Mouse (Mus musculus) left cerebral cortex, postnatal 36 days (tissue): ENCODE measurements around the gene Bcl9l. TPM values are rescaled to one million over a fixed set of nuclear protein-coding genes. Genes with fewer than 3 reads are reported as not detected.

Experiments
- DNase-seq, 2 experiments: peaks; one replicate each; pipeline ENCODE4 v3.0.0; 2021 to 2022; ENCODE audit warnings: low spot score in 2 of 2, mixed read lengths in 1 of 2
- intact Hi-C: fragments of 180-260 bp; cut with DNase I; formaldehyde crosslinking; loops from one replicate; pipeline ENCODE4 v1.15.1; 2025
- total RNA-seq, 2 experiments: library from RNA; stranded (reverse); gene quantifications; 2 replicates each; pipeline ENCODE4 v1.2.3; 2021

The Bcl9l gene
- total RNA-seq, 2 experiments from 2014 or later = 58.1 to 70.0 TPM

- intact Hi-C loops = loop anchor here (5.0 kb wide), 2 partner anchors 36 to 56 kb away; partner anchors contain the start of gene Cxcr5
- DNase-seq = no peak
Observed at GRCm38 (mm10) chr9:44526337-44527112, 43.9 kb downstream of the Bcl9l start.

- intact Hi-C loops = loop anchor here (5.0 kb wide), 2 partner anchors 34 to 54 kb away; partner anchors contain the start of gene Cxcr5
- no peak for DNase-seq
Observed at GRCm38 (mm10) chr9:44528340-44528739, 45.7 kb downstream of the Bcl9l start.

GRCm38 (mm10) chr9:44532991-44533580 lies 50.5 kb downstream of the Bcl9l start:
- intact Hi-C loops = no loop called here
- DNase-seq = no peak

GRCm38 (mm10) chr9:44537625-44538301 lies 55.1 kb downstream of the Bcl9l start:
- intact Hi-C loops = no loop called here
- DNase-seq = no peak

- DNase-seq = no peak
- intact Hi-C loops = no loop called here
Observed at GRCm38 (mm10) chr9:44539816-44540421, 57.3 kb downstream of the Bcl9l start.

- DNase-seq = no peak
- intact Hi-C loops = no loop called here
Observed at GRCm38 (mm10) chr9:44540676-44541075, 58.1 kb downstream of the Bcl9l start.

- intact Hi-C loops = no loop called here
- DNase-seq = no peak
Observed at GRCm38 (mm10) chr9:44542364-44542763, 59.7 kb downstream of the Bcl9l start.

- intact Hi-C loops = no loop called here
- no peak for DNase-seq
Observed at GRCm38 (mm10) chr9:44544986-44545385, 62.4 kb downstream of the Bcl9l start.

- no peak for DNase-seq
- intact Hi-C loops = no loop called here
Observed at GRCm38 (mm10) chr9:44548412-44549152, 66.0 kb downstream of the Bcl9l start.

- intact Hi-C loops = no loop called here
- DNase-seq = no peak
Observed at GRCm38 (mm10) chr9:44551138-44551537, 68.5 kb downstream of the Bcl9l start.

- intact Hi-C loops = no loop called here
- DNase-seq = no peak
Observed at GRCm38 (mm10) chr9:44552161-44552560, 69.5 kb downstream of the Bcl9l start.

Other genes with a start within 250 kb of the Bcl9l start
- gene Cbl, start 248.8 kb upstream of the Bcl9l start, total RNA-seq = 10 to 100 TPM; 45.2 to 65.1 TPM
- gene Ccdc153, start 242.1 kb upstream of the Bcl9l start, total RNA-seq = 1 to 10 TPM; 1.3 to 2.7 TPM
- under 1 TPM; 0.57 to 0.82 TPM for gene Pdzd3, start 231.4 kb upstream of the Bcl9l start, total RNA-seq
- gene Nlrx1, start 214.2 kb upstream of the Bcl9l start, total RNA-seq = 10 to 100 TPM; 12.1 to 14.1 TPM
- 10 to 100 TPM; 56.6 to 65.0 TPM for gene Abcg4, start 194.2 kb upstream of the Bcl9l start, total RNA-seq
- 10 to 100 TPM; 24.4 to 31.8 TPM for gene Hinfp, start 177.2 kb upstream of the Bcl9l start, total RNA-seq
- gene C2cd2l, start 162.5 kb upstream of the Bcl9l start, total RNA-seq = 100 to 1,000 TPM; 213 to 219 TPM
- gene Dpagt1, start 156.8 kb upstream of the Bcl9l start, total RNA-seq = 10 to 100 TPM; 12.3 to 15.8 TPM
- gene H2afx, start 148.1 kb upstream of the Bcl9l start, total RNA-seq = 10 to 100 TPM; 53.2 to 62.5 TPM
- 10 to 100 TPM; 17.9 to 18.0 TPM for gene Hmbs, start 138.6 kb upstream of the Bcl9l start, total RNA-seq
- gene Vps11, start 121.2 kb upstream of the Bcl9l start, total RNA-seq = 10 to 100 TPM; 52.5 to 55.5 TPM
- 100 to 1,000 TPM; 113 to 146 TPM for gene Hyou1, start 103.3 kb upstream of the Bcl9l start, total RNA-seq
- 10 to 100 TPM; 27.6 to 33.4 TPM for gene Slc37a4, start 86.0 kb upstream of the Bcl9l start, total RNA-seq
- 100 to 1,000 TPM; 631 to 695 TPM for gene Rps25, start 75.7 kb upstream of the Bcl9l start, total RNA-seq
- 10 to 100 TPM; 67.0 to 69.5 TPM for gene Trappc4, start 75.2 kb upstream of the Bcl9l start, total RNA-seq
- 10 to 100 TPM; 17.6 to 20.7 TPM for gene Ccdc84, start 64.3 kb upstream of the Bcl9l start, total RNA-seq
- not detected for gene Foxr1, start 41.7 kb upstream of the Bcl9l start, total RNA-seq
- not detected for gene Upk2, start 27.8 kb upstream of the Bcl9l start, total RNA-seq
- not detected for gene Cxcr5, start 79.1 kb downstream of the Bcl9l start, total RNA-seq
- 100 to 1,000 TPM; 128 to 140 TPM for gene Ddx6, start 122.1 kb downstream of the Bcl9l start, total RNA-seq
- under 1 TPM in 1 of 2 experiments, not detected in 1; 0.27 TPM for gene Treh, start 190.4 kb downstream of the Bcl9l start, total RNA-seq